Mouse (Mus musculus) C2C12 (cell line): ENCODE data around the gene Lsm12. TPM values are rescaled to one million over a fixed set of nuclear protein-coding genes. Genes with fewer than 3 reads are reported as not detected.

ENCODE experiments used
- H3K27me3 ChIP-seq: one replicate; pipeline ENCODE4 v1.6.1; 2011; ENCODE audit not compliant: control insufficient read depth, insufficient read depth, insufficient read length
- H3K36me3 ChIP-seq: one replicate; pipeline ENCODE4 v1.6.1; 2011; ENCODE audit not compliant: control insufficient read depth, insufficient read depth
- H3K4me3 ChIP-seq: one replicate; pipeline ENCODE4 v1.5.1; 2011; ENCODE audit warnings: mild to moderate bottlenecking, control low read depth; ENCODE audit not compliant: poor library complexity, insufficient read depth, severe bottlenecking
- H3K79me2 ChIP-seq: one replicate; pipeline ENCODE4 v1.6.1; 2011; ENCODE audit not compliant: control insufficient read depth, insufficient read depth
- H3K79me3 ChIP-seq: one replicate; pipeline ENCODE4 v1.6.1; 2011; ENCODE audit warnings: low read depth, control low read depth
- H3ac ChIP-seq: one replicate; pipeline ENCODE3; 2011; ENCODE audit warnings: low read depth; ENCODE audit not compliant: control insufficient read depth, insufficient read length
- CEBPB ChIP-seq: IDR thresholded peaks from one replicate; pipeline ENCODE4 v1.6.1; 2011; ENCODE audit warnings: low read depth, mild to moderate bottlenecking, control low read depth, moderate library complexity
- CTCF ChIP-seq: IDR thresholded peaks from one replicate; pipeline ENCODE4 v1.5.1; 2011; ENCODE audit not compliant: control insufficient read depth, insufficient read depth, insufficient read length
- FOSL1 ChIP-seq: IDR thresholded peaks from one replicate; pipeline ENCODE4 v1.8.0; 2011; ENCODE audit warnings: mild to moderate bottlenecking, low read length; ENCODE audit not compliant: poor library complexity, insufficient read depth, severe bottlenecking
- MAX ChIP-seq: IDR thresholded peaks from one replicate; pipeline ENCODE4 v1.6.1; 2011; ENCODE audit warnings: mild to moderate bottlenecking, control low read depth
- MYOD1 ChIP-seq: IDR thresholded peaks from one replicate; pipeline ENCODE4 v1.6.1; 2011; ENCODE audit warnings: low read depth; ENCODE audit not compliant: control insufficient read depth, insufficient read length
- MYOG ChIP-seq: IDR thresholded peaks from one replicate; pipeline ENCODE4 v1.6.1; 2011; ENCODE audit not compliant: control insufficient read depth, insufficient read length; ENCODE audit errors: extremely low read depth
- USF1 ChIP-seq: IDR thresholded peaks from one replicate; pipeline ENCODE4 v1.6.1; 2011; ENCODE audit warnings: low read depth, mild to moderate bottlenecking, control low read depth, moderate library complexity
- polyA plus RNA-seq: library from polyadenylated mRNA; unstranded; fragments of >200 nt; fragmentation: generic; extraction: Trizol; gene quantifications from one replicate; pipeline ENCODE4 v1.2.1, GENCODE M21; 2012; ENCODE audit warnings: missing spikeins

The Lsm12 gene
- polyA plus RNA-seq, 1 experiment: 43.0 TPM

GRCm38 (mm10) chr11:102146531-102146930, 38.6 kb downstream of the Lsm12 start:
- no peaks in the 10 kb centered on the region for H3K79me3 ChIP-seq
- no peak for TF ChIP-seq CTCF
- TF ChIP-seq MYOG: no peak
- no peak for TF ChIP-seq MYOD1
- no peak for TF ChIP-seq USF1
- no peak for TF ChIP-seq CEBPB
- TF ChIP-seq MAX: no peak
- TF ChIP-seq FOSL1: no peak

GRCm38 (mm10) chr11:102146005-102146404, 39.1 kb downstream of the Lsm12 start:
- Histone ChIP-seq H3K79me3 (no peaks in the 10 kb centered on the region), H3K4me3 (no peak overlapping the region), H3K27me3 (peaks cover 42% of the 10 kb centered on the region), H3K36me3 (no peaks in the 10 kb centered on the region), H3K79me2 (no peaks in the 10 kb centered on the region), H3ac (no peak overlapping the region)
- TF ChIP-seq MAX: no peak
- no peak for TF ChIP-seq CEBPB
- TF ChIP-seq USF1: no peak
- no peak for TF ChIP-seq CTCF

More at GRCm38 (mm10) chr11:102146531-102146930, 38.6 kb downstream of the Lsm12 start:
- no peaks in the 10 kb centered on the region for H3K36me3 ChIP-seq
- peaks cover 42% of the 10 kb centered on the region for H3K27me3 ChIP-seq
- H3K79me2 ChIP-seq: no peaks in the 10 kb centered on the region
- H3ac ChIP-seq: no peak overlapping the region
- no peak overlapping the region for H3K4me3 ChIP-seq

- Histone ChIP-seq H3ac (no peak within 1 kb of the TSS), H3K27me3 (peaks cover 42% of the 10 kb centered on the region), H3K4me3 (no peak within 1 kb of the TSS), H3K79me2 (no peaks in the 10 kb centered on the region), H3K36me3 (no peaks in the 10 kb centered on the region), H3K79me3 (no peaks in the 10 kb centered on the region)
- TF ChIP-seq MYOG (no peak), MYOD1 (no peak), CTCF (no peak), CEBPB (no peak), MAX (no peak), FOSL1 (no peak), USF1 (no peak)
Observed at GRCm38 (mm10) chr11:102145471-102146001, 39.6 kb downstream of the Lsm12 start, which contains the start of gene Nags. Nags (plus strand) TSS chr11:102145513.

GRCm38 (mm10) chr11:102144957-102145470, 40.1 kb downstream of the Lsm12 start:
- peaks cover 42% of the 10 kb centered on the region for H3K27me3 ChIP-seq
- TF ChIP-seq MAX (no peak), USF1 (no peak), CTCF (no peak), FOSL1 (no peak), MYOG (no peak), CEBPB (no peak), MYOD1 (no peak)
- H3K36me3 ChIP-seq: no peaks in the 10 kb centered on the region
- no peaks in the 10 kb centered on the region for H3K79me3 ChIP-seq
- H3K79me2 ChIP-seq: no peaks in the 10 kb centered on the region
- H3K4me3 ChIP-seq: no peak overlapping the region
- H3ac ChIP-seq: no peak overlapping the region

- no peaks in the 10 kb centered on the region for H3K36me3 ChIP-seq
- no peak overlapping the region for H3ac ChIP-seq
- TF ChIP-seq USF1 (no peak), FOSL1 (no peak), CEBPB (no peak), CTCF (no peak), MAX (no peak), MYOG (no peak), MYOD1 (no peak)
- H3K79me3 ChIP-seq: no peaks in the 10 kb centered on the region
- H3K4me3 ChIP-seq: no peak overlapping the region
- no peaks in the 10 kb centered on the region for H3K79me2 ChIP-seq
- peaks cover 25% of the 10 kb centered on the region for H3K27me3 ChIP-seq
Observed at GRCm38 (mm10) chr11:102142355-102142754, 42.7 kb downstream of the Lsm12 start.
